Mouse (Mus musculus): ENCODE results near the gene Ttc12.

GRCm38 (mm10) chr9:49407028-49407427 lies 79.0 kb downstream of the Ttc12 start:
- no peak for TF ChIP-seq CTCF (IDR thresholded peaks at IDR 0.05; ENCODE audit: low read depth)
- no peak for TF ChIP-seq EP300 (IDR thresholded peaks at IDR 0.05; ENCODE audit: low read depth)

All from heart, postnatal 0 days (tissue).